Mouse (Mus musculus): ENCODE measurements around the gene Terf2. TPM values are rescaled to one million over a fixed set of nuclear protein-coding genes. Genes with fewer than 3 reads are reported as not detected.
A peak's percentile ranks its signal among the peaks of the same experiment; 100 is the strongest.

Terf2 gene
- polyA plus RNA-seq, 1 experiment from 2014 or later = 14.8 TPM

DNA sequence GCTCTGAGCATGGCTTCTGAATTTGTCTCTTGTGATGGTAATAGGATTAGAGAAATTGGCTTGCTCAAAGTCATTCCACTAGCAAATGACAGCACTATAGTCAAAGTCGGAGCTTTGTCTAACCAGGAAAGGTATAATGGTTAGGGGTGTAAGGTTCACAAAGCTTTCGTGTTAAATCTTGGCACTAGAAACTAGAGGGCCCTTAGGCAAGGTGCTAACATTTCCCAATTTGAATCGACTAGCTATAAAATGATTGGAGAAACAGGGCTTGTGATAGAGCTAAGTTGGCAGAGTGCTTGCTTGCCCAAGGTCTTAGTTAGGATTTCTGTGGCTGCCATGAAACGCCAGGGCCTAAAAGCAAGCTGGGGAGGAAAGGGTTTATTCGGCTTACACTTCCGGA, 33.7 kb upstream of the Terf2 start:
- peak overlapping the region; percentile 91 for H3K27ac ChIP-seq (ENCODE audit: low read length)
- WGBS = 70% methylated on average over 6 of the region's 6 CpGs

DNA sequence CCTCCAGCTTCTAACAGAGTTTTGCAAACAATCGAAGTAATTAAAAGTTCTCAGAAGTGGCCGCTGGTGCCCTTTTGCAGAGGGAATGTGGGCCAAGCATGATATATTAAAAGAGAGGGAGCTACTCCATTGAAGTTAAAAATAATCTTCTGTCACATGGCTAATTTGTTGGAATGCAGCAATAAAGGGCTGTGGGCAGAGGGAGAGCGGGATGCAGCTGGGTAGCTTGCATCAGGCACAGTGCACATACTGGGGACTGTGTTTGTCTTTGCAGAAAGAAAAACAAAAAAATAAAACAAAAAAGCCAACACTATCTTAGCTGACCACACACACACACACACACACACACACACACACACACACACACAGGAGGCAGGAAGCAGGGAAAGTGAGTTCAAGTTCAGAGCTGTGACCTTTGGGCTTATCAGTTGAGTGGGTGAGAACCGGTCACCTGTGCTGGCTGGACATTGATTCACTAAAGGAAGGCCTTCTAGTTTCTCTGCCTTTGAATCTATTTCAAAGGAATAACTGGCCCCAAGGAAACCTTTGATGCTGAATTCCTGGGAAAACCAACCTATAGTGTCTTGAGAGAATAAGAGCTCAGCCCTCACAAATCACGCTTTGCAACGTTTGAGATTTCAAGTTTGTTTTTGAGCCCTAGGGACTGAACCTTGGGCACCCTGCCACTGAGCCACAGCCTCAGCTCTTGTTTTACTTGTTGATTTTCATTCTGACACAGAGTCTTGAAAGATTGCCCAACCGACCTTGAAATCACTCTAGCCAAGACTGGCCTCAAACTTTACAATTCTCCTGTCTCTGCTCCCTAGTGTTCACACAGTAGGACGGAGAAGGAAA, 33.1 kb upstream of the Terf2 start:
- H3K4me3 ChIP-seq (ENCODE audit: low read length) = no peak overlapping the region
- H3K4me1 ChIP-seq (ENCODE audit: insufficient read depth, low read length) = peaks cover 50% of the 10 kb centered on the region
- peak overlapping the region; percentile 91 for H3K27ac ChIP-seq (ENCODE audit: low read length)

More for the DNA sequence above, 33.7 kb upstream of the Terf2 start:
- no peak overlapping the region for H3K9ac ChIP-seq (replicated peaks; ENCODE audit: low read length)
- no peak for ATAC-seq (ENCODE audit: low FRiP score, low TSS enrichment)
- no peaks in the 10 kb centered on the region for H3K36me3 ChIP-seq (ENCODE audit: insufficient read depth, low read length)
- H3K9me3 ChIP-seq (ENCODE audit: low read length) = no peaks in the 10 kb centered on the region
- no peaks in the 10 kb centered on the region for H3K27me3 ChIP-seq (ENCODE audit: insufficient read depth, low read length)
- no peak overlapping the region for H3K4me2 ChIP-seq (replicated peaks; ENCODE audit: low read depth, low read length)
- no peak overlapping the region for H3K4me3 ChIP-seq (ENCODE audit: low read length)
- H3K4me1 ChIP-seq (ENCODE audit: insufficient read depth, low read length) = peaks cover 49% of the 10 kb centered on the region

DNA sequence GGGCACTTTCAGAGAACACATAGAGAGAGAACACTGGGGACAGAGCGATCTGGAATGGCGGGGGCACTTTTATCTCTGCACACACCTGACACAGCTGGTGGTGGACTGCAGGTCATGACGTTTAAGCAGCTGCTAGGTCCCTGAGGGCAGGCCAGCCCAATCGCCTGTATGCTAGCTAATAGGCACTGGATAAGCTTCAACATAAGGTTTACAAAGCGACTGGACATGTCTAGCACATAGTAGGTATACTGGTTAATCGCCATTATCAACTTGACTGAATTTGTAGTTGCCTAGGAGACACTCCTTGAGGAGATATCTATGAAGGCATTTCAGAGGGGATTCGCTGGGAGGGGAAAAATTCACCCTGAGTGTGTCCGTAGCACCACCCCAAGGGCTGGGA, 28.0 kb upstream of the Terf2 start:
- no peak overlapping the region for H3K4me2 ChIP-seq (replicated peaks; ENCODE audit: low read depth, low read length)
- H3K36me3 ChIP-seq (ENCODE audit: insufficient read depth, low read length) = no peaks in the 10 kb centered on the region
- no peak overlapping the region for H3K4me3 ChIP-seq (ENCODE audit: low read length)
- WGBS = 79% methylated on average over 8 of the region's 8 CpGs
- no peak overlapping the region for H3K9ac ChIP-seq (replicated peaks; ENCODE audit: low read length)
- no peaks in the 10 kb centered on the region for H3K27me3 ChIP-seq (ENCODE audit: insufficient read depth, low read length)
- peaks cover 54% of the 10 kb centered on the region for H3K4me1 ChIP-seq (ENCODE audit: insufficient read depth, low read length)
- no peak; the same call in 1 of the 2 replicates for ATAC-seq (ENCODE audit: low FRiP score, low TSS enrichment)
- H3K9me3 ChIP-seq (ENCODE audit: low read length) = no peaks in the 10 kb centered on the region
- peak overlapping the region; percentile 92 for H3K27ac ChIP-seq (ENCODE audit: low read length)

More for the DNA sequence above, 33.1 kb upstream of the Terf2 start:
- peak; percentile 80 for ATAC-seq (ENCODE audit: low FRiP score, low TSS enrichment)
- Histone ChIP-seq H3K4me2 (replicated peaks; ENCODE audit: low read depth, low read length) (no peak overlapping the region; the same call in 1 of the 2 replicates), H3K36me3 (ENCODE audit: insufficient read depth, low read length) (no peaks in the 10 kb centered on the region), H3K9me3 (ENCODE audit: low read length) (no peaks in the 10 kb centered on the region), H3K9ac (replicated peaks; ENCODE audit: low read length) (no peak overlapping the region), H3K27me3 (ENCODE audit: insufficient read depth, low read length) (no peaks in the 10 kb centered on the region)
- 26% methylated on average over 8 of the region's 8 CpGs for WGBS

DNA sequence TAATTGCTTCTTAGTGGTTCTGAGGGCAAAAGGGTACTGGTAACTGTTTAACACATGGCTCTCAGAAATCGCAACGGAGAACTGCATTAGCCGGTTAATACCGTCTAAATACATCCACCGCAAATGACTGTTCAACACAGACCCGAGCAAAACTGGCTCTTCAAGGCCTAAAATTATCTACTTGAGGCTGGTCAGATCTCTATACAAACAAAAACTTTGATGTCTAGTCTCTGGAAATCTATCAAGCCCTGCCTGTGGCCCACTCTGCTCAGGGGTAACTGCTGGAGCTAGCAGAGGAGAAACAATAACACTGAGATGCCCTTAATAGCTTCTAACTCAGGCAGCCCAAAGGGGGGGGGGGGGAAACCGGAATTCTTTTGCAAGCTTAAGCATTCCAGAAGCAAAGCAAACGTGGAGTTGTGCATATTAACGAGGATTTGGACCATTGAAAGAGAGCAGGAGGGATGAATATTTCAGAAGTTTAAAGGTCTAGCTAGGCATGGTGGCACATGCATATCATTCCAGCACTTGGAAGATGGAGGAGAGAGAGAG, 26.8 kb upstream of the Terf2 start:
- WGBS = 8% methylated on average over 9 of the region's 9 CpGs
- H3K27ac ChIP-seq (ENCODE audit: low read length) = peak overlapping the region; percentile 92
- H3K36me3 ChIP-seq (ENCODE audit: insufficient read depth, low read length) = no peaks in the 10 kb centered on the region
- H3K9ac ChIP-seq (replicated peaks; ENCODE audit: low read length) = no peak overlapping the region
- H3K4me3 ChIP-seq (ENCODE audit: low read length) = no peak overlapping the region
- no peaks in the 10 kb centered on the region for H3K9me3 ChIP-seq (ENCODE audit: low read length)
- peaks cover 57% of the 10 kb centered on the region for H3K4me1 ChIP-seq (ENCODE audit: insufficient read depth, low read length)
- H3K4me2 ChIP-seq (replicated peaks; ENCODE audit: low read depth, low read length) = peak overlapping the region; percentile 33; the same call in 1 of the 2 replicates
- ATAC-seq (ENCODE audit: low FRiP score, low TSS enrichment) = peak; percentile 80
- no peaks in the 10 kb centered on the region for H3K27me3 ChIP-seq (ENCODE audit: insufficient read depth, low read length)

DNA sequence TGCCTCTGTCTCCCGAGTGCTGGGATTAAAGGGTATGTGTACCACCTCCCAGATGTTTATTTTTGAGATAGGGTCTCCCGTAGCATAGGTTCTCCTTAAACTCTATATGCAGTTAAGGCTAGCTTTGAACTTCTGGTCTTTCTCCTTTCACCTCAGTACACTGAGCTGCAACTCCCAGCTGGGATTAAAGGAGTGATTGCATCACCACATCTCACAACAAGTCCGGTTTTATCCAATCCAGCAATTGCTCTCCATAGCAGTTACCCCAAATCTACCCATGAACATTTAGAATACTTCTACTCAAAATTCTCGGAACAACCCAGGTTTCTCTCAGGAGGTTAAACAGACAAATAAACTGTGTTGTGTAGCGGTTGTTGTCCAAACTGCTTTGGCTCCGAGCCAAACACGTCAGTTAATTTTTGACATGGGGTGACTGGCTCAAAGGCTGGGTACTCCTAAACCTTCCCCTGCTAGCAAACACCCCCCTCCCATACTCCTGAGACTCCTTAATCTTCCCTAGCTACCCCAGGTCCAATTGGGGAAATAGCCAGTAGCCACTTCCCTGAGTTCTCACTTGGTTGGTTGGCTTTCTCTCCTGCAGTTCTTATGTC, 25.4 kb upstream of the Terf2 start:
- H3K27me3 ChIP-seq (ENCODE audit: insufficient read depth, low read length) = no peaks in the 10 kb centered on the region
- no peak for ATAC-seq (ENCODE audit: low FRiP score, low TSS enrichment)
- no peak overlapping the region for H3K4me3 ChIP-seq (ENCODE audit: low read length)
- no peaks in the 10 kb centered on the region for H3K9me3 ChIP-seq (ENCODE audit: low read length)
- peaks cover 62% of the 10 kb centered on the region for H3K4me1 ChIP-seq (ENCODE audit: insufficient read depth, low read length)
- 73% methylated on average over 7 of the region's 7 CpGs for WGBS
- H3K36me3 ChIP-seq (ENCODE audit: insufficient read depth, low read length) = no peaks in the 10 kb centered on the region
- peak overlapping the region; percentile 92 for H3K27ac ChIP-seq (ENCODE audit: low read length)
- H3K4me2 ChIP-seq (replicated peaks; ENCODE audit: low read depth, low read length) = no peak overlapping the region
- H3K9ac ChIP-seq (replicated peaks; ENCODE audit: low read length) = no peak overlapping the region

DNA sequence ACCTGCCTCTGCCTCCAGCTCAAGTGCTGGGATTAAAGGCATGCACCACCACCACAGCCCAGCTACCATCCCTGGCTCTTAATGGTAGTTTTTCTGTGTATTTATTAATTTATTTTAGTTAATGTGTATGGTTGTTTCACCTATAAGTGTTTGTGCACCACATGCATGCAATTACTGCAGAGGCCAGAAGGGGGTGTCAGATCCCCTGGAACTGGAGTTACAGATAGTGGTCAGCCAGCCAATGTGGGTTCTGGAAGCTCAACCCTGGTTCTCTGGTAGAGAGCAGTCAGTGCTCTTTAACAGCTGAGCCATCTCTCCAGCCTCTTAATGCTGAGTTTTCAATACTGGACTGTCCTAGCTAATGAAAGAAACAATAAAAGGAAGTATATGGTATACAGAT, 24.5 kb upstream of the Terf2 start:
- no peak overlapping the region for H3K4me2 ChIP-seq (replicated peaks; ENCODE audit: low read depth, low read length)
- no peaks in the 10 kb centered on the region for H3K27me3 ChIP-seq (ENCODE audit: insufficient read depth, low read length)
- no peaks in the 10 kb centered on the region for H3K9me3 ChIP-seq (ENCODE audit: low read length)
- H3K4me3 ChIP-seq (ENCODE audit: low read length) = no peak overlapping the region
- no peak overlapping the region for H3K27ac ChIP-seq (ENCODE audit: low read length)
- ATAC-seq (ENCODE audit: low FRiP score, low TSS enrichment) = no peak
- no peak overlapping the region for H3K9ac ChIP-seq (replicated peaks; ENCODE audit: low read length)
- no peaks in the 10 kb centered on the region for H3K36me3 ChIP-seq (ENCODE audit: insufficient read depth, low read length)
- peaks cover 66% of the 10 kb centered on the region for H3K4me1 ChIP-seq (ENCODE audit: insufficient read depth, low read length)

DNA sequence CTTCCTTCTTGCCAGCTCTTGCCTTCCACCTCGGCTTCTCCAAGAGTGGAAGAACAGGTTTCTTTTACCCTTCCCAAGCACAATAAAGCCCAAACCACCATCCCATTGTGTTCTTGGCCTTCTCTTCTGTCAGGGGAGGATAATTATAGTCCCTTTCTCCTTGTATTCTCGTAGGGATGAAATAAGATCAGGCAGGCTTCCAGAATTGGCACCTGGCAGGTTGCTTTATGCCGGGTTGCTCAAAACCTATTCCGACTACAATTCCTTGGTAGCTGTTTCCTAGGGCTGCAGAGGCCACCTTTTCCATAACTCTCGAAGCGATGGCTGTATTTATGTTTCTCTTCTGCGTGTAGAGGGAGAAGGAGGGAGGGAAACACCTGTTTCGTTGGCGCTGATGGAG, 23.1 kb upstream of the Terf2 start:
- WGBS = 42% methylated on average over 9 of the region's 9 CpGs
- H3K4me3 ChIP-seq (ENCODE audit: low read length) = no peak overlapping the region
- peaks cover 72% of the 10 kb centered on the region for H3K4me1 ChIP-seq (ENCODE audit: insufficient read depth, low read length)
- ATAC-seq (ENCODE audit: low FRiP score, low TSS enrichment) = no peak
- H3K4me2 ChIP-seq (replicated peaks; ENCODE audit: low read depth, low read length) = no peak overlapping the region
- 0 out of 2 replicates have a peak overlapping the region, but pooled peaks have one; percentile 4 for H3K9ac ChIP-seq (replicated peaks; ENCODE audit: low read length)
- H3K27ac ChIP-seq (ENCODE audit: low read length) = peak overlapping the region; percentile 86
- no peaks in the 10 kb centered on the region for H3K9me3 ChIP-seq (ENCODE audit: low read length)
- no peaks in the 10 kb centered on the region for H3K36me3 ChIP-seq (ENCODE audit: insufficient read depth, low read length)
- H3K27me3 ChIP-seq (ENCODE audit: insufficient read depth, low read length) = no peaks in the 10 kb centered on the region

DNA sequence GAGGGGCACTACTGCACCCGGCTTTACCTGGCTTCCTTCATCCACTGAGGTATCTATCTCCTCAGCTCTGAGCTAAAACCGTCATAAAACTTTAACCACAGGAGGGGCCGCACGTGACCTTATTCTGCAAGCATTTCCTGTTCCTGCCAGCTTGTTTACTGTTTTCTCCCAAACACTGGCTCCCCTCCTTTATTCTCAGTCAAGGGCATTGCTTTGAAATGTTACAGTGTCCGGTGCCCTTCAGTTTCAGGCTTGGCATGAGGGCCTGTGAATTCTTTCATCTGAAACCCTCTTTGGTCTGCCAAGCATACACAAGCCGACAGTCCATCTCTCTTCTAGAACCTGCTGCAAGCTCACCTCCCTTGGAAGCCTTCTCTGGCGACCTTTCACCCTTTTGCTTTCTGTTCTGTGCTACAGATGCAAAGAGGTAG, 22.5 kb upstream of the Terf2 start:
- WGBS = 25% methylated on average over 7 of the region's 7 CpGs
- Histone ChIP-seq H3K27me3 (ENCODE audit: insufficient read depth, low read length) (no peaks in the 10 kb centered on the region), H3K4me1 (ENCODE audit: insufficient read depth, low read length) (peaks cover 72% of the 10 kb centered on the region), H3K4me2 (replicated peaks; ENCODE audit: low read depth, low read length) (no peak overlapping the region), H3K36me3 (ENCODE audit: insufficient read depth, low read length) (no peaks in the 10 kb centered on the region), H3K9me3 (ENCODE audit: low read length) (no peaks in the 10 kb centered on the region), H3K9ac (replicated peaks; ENCODE audit: low read length) (0 out of 2 replicates have a peak overlapping the region, but pooled peaks have one; percentile 10), H3K4me3 (ENCODE audit: low read length) (no peak overlapping the region), H3K27ac (ENCODE audit: low read length) (peak overlapping the region; percentile 86)
- ATAC-seq (ENCODE audit: low FRiP score, low TSS enrichment) = no peak

DNA sequence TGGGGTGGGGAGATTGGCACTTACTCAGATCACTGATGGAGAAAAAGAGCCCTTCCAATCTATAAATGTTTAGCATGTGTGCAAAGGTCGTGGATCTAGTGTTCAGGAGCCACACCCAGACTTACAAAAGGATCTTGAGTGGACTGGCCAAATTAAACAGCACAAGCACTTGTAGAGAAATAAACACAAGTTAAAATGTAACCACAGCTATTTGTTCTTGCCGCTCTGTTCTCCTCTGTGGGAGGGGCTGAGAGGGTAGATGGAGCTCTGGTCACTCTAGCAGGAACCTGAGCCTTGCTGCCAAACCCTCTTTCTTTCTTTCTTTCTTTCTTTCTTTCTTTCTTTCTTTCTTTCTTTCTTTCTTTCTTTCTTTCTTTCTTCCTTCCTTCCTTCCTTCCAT, 20.7 kb upstream of the Terf2 start:
- Histone ChIP-seq H3K9me3 (ENCODE audit: low read length) (no peaks in the 10 kb centered on the region), H3K9ac (replicated peaks; ENCODE audit: low read length) (no peak overlapping the region), H3K36me3 (ENCODE audit: insufficient read depth, low read length) (no peaks in the 10 kb centered on the region), H3K4me3 (ENCODE audit: low read length) (no peak overlapping the region), H3K27me3 (ENCODE audit: insufficient read depth, low read length) (no peaks in the 10 kb centered on the region), H3K4me2 (replicated peaks; ENCODE audit: low read depth, low read length) (0 out of 2 replicates have a peak overlapping the region, but pooled peaks have one; percentile 20), H3K27ac (ENCODE audit: low read length) (peak overlapping the region; percentile 87), H3K4me1 (ENCODE audit: insufficient read depth, low read length) (peaks cover 54% of the 10 kb centered on the region)
- peak; percentile 71 for ATAC-seq (ENCODE audit: low FRiP score, low TSS enrichment)
- 36% methylated on average over 2 of the region's 2 CpGs for WGBS
